Mouse (Mus musculus): Measurements from ENCODE around the gene Lpp. TPM values are rescaled to one million over a fixed set of nuclear protein-coding genes. Genes with fewer than 3 reads are reported as not detected.

Gene Lpp
- polyA plus RNA-seq, 1 experiment from 2014 or later = 9.6 TPM

GRCm38 (mm10) chr16:24978226-24978625 is 584.9 kb downstream of the Lpp start:
- Histone ChIP-seq H3K4me1 (ENCODE audit: control insufficient read depth, insufficient read depth, low read length) (no peaks in the 10 kb centered on the region), H3K27me3 (ENCODE audit: control insufficient read depth, insufficient read depth, low read length) (no peaks in the 10 kb centered on the region), H3K4me2 (ENCODE audit: low read length) (no peak overlapping the region), H3K4me3 (replicated peaks; ENCODE audit: low read depth, low read length) (no peak overlapping the region), H3K9me3 (ENCODE audit: control insufficient read depth, low read length) (no peaks in the 10 kb centered on the region), H3K36me3 (ENCODE audit: control insufficient read depth, insufficient read depth, low read length) (no peaks in the 10 kb centered on the region), H3K9ac (replicated peaks; ENCODE audit: low read length) (no peak overlapping the region), H3K27ac (replicated peaks; ENCODE audit: low read depth, low read length) (no peak overlapping the region)
- no peak for DNase-seq
- ATAC-seq (ENCODE audit: low FRiP score, low TSS enrichment) = no peak
- 48% methylated on average over 1 of the region's 1 CpGs for WGBS

DNA sequence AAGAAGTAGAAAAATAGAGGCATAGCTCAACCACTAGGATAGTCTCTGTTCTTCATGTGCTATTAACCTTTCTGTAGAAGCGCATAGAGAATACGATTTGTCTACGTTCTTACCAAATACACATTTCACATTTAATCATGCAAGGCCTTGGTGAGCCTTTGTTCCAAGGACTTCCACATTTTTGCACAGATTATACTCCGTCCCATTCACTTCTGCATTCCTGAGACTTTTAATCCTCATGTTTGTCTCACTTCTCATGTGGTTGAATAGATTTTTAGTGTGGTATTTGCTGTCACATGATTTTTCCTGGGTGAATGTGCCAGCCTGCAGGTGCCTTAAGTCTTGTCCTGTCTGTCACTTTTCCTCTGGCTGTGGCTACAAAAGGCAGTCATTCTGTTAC is 586.1 kb downstream of the Lpp start:
- no peak overlapping the region for H3K4me2 ChIP-seq (ENCODE audit: low read length)
- no peaks in the 10 kb centered on the region for H3K36me3 ChIP-seq (ENCODE audit: control insufficient read depth, insufficient read depth, low read length)
- H3K27ac ChIP-seq (replicated peaks; ENCODE audit: low read depth, low read length) = no peak overlapping the region
- ATAC-seq (ENCODE audit: low FRiP score, low TSS enrichment) (no peak), DNase-seq (no peak)
- no peak overlapping the region for H3K4me3 ChIP-seq (replicated peaks; ENCODE audit: low read depth, low read length)
- H3K27me3 ChIP-seq (ENCODE audit: control insufficient read depth, insufficient read depth, low read length) = no peaks in the 10 kb centered on the region
- no peaks in the 10 kb centered on the region for H3K4me1 ChIP-seq (ENCODE audit: control insufficient read depth, insufficient read depth, low read length)
- WGBS = 62% methylated on average over 4 of the region's 4 CpGs
- no peak overlapping the region for H3K9ac ChIP-seq (replicated peaks; ENCODE audit: low read length)
- H3K9me3 ChIP-seq (ENCODE audit: control insufficient read depth, low read length) = no peaks in the 10 kb centered on the region

DNA sequence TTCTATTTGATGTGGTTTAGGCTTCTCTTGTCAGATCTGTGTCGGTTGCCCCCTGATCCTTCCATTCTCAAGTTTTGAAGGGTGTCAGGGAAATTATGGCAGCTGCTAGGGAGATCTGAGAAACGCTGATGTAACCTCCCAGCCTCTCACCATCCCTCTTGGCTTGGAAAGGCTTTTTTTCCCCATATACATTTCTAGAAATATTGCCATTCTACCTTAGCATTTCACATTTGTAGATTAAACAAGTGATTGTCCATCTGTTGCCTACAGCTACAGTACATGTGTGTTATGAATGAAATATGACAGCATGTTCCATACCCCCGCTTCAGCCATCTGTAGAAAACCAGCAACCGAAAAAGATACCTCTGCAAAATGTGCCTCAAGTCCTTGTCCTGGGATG is 589.5 kb downstream of the Lpp start:
- Histone ChIP-seq H3K9ac (replicated peaks; ENCODE audit: low read length) (no peak overlapping the region), H3K4me1 (ENCODE audit: control insufficient read depth, insufficient read depth, low read length) (no peaks in the 10 kb centered on the region), H3K4me2 (ENCODE audit: low read length) (no peak overlapping the region), H3K4me3 (replicated peaks; ENCODE audit: low read depth, low read length) (no peak overlapping the region), H3K36me3 (ENCODE audit: control insufficient read depth, insufficient read depth, low read length) (no peaks in the 10 kb centered on the region), H3K27ac (replicated peaks; ENCODE audit: low read depth, low read length) (no peak overlapping the region), H3K27me3 (ENCODE audit: control insufficient read depth, insufficient read depth, low read length) (no peaks in the 10 kb centered on the region), H3K9me3 (ENCODE audit: control insufficient read depth, low read length) (no peaks in the 10 kb centered on the region)
- WGBS = 65% methylated on average over 4 of the region's 4 CpGs
- no peak for ATAC-seq (ENCODE audit: low FRiP score, low TSS enrichment)
- DNase-seq = no peak

GRCm38 (mm10) chr16:24990331-24990730 is 597.0 kb downstream of the Lpp start:
- H3K4me1 ChIP-seq (ENCODE audit: control insufficient read depth, insufficient read depth, low read length) = no peaks in the 10 kb centered on the region
- H3K9me3 ChIP-seq (ENCODE audit: control insufficient read depth, low read length) = no peaks in the 10 kb centered on the region
- H3K9ac ChIP-seq (replicated peaks; ENCODE audit: low read length) = no peak overlapping the region
- no peak for DNase-seq
- H3K36me3 ChIP-seq (ENCODE audit: control insufficient read depth, insufficient read depth, low read length) = no peaks in the 10 kb centered on the region
- 93% methylated on average over 11 of the region's 11 CpGs for WGBS
- no peak overlapping the region for H3K4me2 ChIP-seq (ENCODE audit: low read length)
- no peak for ATAC-seq (ENCODE audit: low FRiP score, low TSS enrichment)
- no peak overlapping the region for H3K4me3 ChIP-seq (replicated peaks; ENCODE audit: low read depth, low read length)
- no peaks in the 10 kb centered on the region for H3K27me3 ChIP-seq (ENCODE audit: control insufficient read depth, insufficient read depth, low read length)
- no peak overlapping the region for H3K27ac ChIP-seq (replicated peaks; ENCODE audit: low read depth, low read length)

DNA sequence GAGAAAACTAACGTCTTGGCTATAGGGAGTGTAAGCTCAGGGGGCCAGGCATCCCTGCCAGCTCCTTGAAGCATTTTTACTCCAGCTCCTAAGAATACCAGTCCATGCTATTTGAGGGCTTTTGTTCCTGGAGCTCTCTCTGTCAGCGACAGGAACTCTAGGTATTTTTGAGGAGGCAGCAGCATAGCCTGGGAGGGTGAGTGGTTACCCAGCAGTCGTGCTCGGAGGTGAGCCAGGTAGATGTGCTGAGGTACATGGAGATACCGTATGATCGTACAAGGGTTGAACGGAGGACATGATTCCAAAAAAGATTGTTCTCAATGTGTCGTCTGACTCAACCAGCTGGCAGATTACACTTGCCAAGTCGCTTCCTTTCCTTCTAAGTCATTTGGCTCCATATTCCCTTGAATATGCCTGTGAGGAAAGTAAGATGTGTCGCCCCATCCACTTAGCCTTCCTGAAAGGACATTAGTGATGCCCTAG is 597.8 kb downstream of the Lpp start:
- no peak overlapping the region for H3K4me2 ChIP-seq (ENCODE audit: low read length)
- ATAC-seq (ENCODE audit: low FRiP score, low TSS enrichment) = no peak
- no peak overlapping the region for H3K4me3 ChIP-seq (replicated peaks; ENCODE audit: low read depth, low read length)
- H3K27me3 ChIP-seq (ENCODE audit: control insufficient read depth, insufficient read depth, low read length) = no peaks in the 10 kb centered on the region
- no peak overlapping the region for H3K27ac ChIP-seq (replicated peaks; ENCODE audit: low read depth, low read length)
- no peaks in the 10 kb centered on the region for H3K9me3 ChIP-seq (ENCODE audit: control insufficient read depth, low read length)
- no peaks in the 10 kb centered on the region for H3K4me1 ChIP-seq (ENCODE audit: control insufficient read depth, insufficient read depth, low read length)
- whole genome bisulfite sequencing = 81% methylated on average over 10 of the region's 10 CpGs
- DNase-seq = no peak
- no peak overlapping the region for H3K9ac ChIP-seq (replicated peaks; ENCODE audit: low read length)
- H3K36me3 ChIP-seq (ENCODE audit: control insufficient read depth, insufficient read depth, low read length) = no peaks in the 10 kb centered on the region

DNA sequence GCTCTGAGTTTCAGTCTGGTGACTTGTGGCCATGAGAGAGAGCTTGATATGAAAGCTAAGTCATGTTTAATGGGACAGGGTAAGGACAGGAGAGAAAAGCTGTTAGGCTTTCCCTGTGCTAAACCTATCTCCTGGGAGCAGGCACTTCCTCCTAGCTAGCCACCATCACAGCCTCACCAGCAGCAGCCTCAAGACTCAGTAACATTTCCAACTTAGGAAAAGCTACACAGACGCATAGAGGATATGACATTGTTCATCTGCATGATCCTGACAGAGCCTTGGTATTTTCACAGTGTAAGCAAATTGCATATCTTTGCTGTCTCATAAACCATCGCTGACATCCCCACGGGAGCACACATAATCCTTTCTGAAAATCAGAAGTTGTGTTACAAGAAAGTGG is 598.7 kb downstream of the Lpp start:
- Histone ChIP-seq H3K4me1 (ENCODE audit: control insufficient read depth, insufficient read depth, low read length) (no peaks in the 10 kb centered on the region), H3K4me3 (replicated peaks; ENCODE audit: low read depth, low read length) (no peak overlapping the region), H3K9me3 (ENCODE audit: control insufficient read depth, low read length) (no peaks in the 10 kb centered on the region), H3K36me3 (ENCODE audit: control insufficient read depth, insufficient read depth, low read length) (no peaks in the 10 kb centered on the region), H3K27me3 (ENCODE audit: control insufficient read depth, insufficient read depth, low read length) (no peaks in the 10 kb centered on the region), H3K4me2 (ENCODE audit: low read length) (no peak overlapping the region), H3K27ac (replicated peaks; ENCODE audit: low read depth, low read length) (no peak overlapping the region), H3K9ac (replicated peaks; ENCODE audit: low read length) (no peak overlapping the region)
- WGBS = 89% methylated on average over 3 of the region's 3 CpGs
- no peak for ATAC-seq (ENCODE audit: low FRiP score, low TSS enrichment)
- no peak for DNase-seq

DNA sequence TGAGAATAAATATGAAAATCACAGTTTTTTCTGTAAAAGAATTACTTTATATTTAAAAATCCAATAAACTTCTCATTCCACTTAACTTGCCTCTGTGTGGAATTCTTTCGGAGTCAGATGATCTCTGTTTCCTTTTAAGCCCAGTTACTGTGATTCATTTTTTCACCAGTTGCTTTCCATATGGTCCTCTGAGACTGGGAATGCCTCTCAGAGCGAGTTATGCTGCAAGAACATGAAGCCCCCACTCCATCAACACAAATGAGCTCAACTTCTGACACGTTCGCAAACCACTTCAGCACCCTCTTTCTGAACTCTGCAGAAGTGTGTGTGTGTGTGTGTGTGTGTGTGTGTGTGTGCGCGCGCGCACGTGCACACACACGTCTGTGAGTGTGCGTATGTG is 599.2 kb downstream of the Lpp start:
- no peaks in the 10 kb centered on the region for H3K4me1 ChIP-seq (ENCODE audit: control insufficient read depth, insufficient read depth, low read length)
- H3K36me3 ChIP-seq (ENCODE audit: control insufficient read depth, insufficient read depth, low read length) = no peaks in the 10 kb centered on the region
- ATAC-seq (ENCODE audit: low FRiP score, low TSS enrichment) (no peak), DNase-seq (no peak)
- no peaks in the 10 kb centered on the region for H3K9me3 ChIP-seq (ENCODE audit: control insufficient read depth, low read length)
- no peak overlapping the region for H3K27ac ChIP-seq (replicated peaks; ENCODE audit: low read depth, low read length)
- H3K4me3 ChIP-seq (replicated peaks; ENCODE audit: low read depth, low read length) = no peak overlapping the region
- WGBS = 96% methylated on average over 11 of the region's 11 CpGs
- H3K9ac ChIP-seq (replicated peaks; ENCODE audit: low read length) = no peak overlapping the region
- no peak overlapping the region for H3K4me2 ChIP-seq (ENCODE audit: low read length)
- H3K27me3 ChIP-seq (ENCODE audit: control insufficient read depth, insufficient read depth, low read length) = no peaks in the 10 kb centered on the region

DNA sequence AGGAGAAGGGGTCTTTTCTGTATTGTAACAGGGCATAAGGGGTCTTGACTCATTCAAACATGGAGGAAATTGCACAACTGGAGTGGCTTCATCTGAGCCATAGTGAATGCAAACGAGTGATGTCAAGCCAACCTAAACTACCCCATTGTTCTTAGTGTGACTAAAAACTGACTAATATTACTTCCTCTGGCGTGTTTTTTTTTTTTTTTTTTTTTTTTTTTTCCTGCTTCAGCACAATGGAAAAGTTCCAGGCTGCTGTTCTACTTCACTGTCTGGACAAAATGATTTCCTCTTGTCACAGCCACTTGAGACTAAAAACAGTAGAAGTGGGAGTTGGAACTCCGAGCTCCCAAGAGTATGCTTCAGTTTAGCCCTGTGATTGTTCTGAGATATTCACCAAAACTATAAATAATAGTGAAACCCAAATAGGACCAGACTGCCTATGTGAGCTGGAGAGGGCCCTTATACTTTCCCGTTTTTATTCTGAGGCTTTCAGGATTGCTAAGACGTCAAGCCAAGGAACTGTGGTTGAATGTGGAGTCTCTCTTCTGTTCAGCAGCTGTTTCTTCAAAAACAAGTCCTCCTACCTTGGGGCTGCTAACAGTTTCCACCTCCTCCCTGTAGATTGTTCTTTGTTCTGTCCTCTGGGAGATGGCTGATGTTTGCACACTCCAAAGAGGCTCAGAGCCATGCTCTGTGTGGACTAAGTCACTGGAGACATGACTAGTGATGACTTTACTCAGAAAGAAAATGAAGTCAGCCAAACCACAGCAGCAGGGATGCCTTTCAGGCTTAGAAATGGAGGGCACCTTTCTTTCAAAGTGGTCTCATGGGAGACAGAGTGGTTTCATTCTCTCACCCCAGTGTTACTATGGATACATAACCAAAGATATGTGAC is 617.9 kb downstream of the Lpp start:
- ATAC-seq (ENCODE audit: low FRiP score, low TSS enrichment) (no peak), DNase-seq (no peak)
- H3K27me3 ChIP-seq (ENCODE audit: control insufficient read depth, insufficient read depth, low read length) = no peaks in the 10 kb centered on the region
- H3K9ac ChIP-seq (replicated peaks; ENCODE audit: low read length) = no peak overlapping the region
- WGBS = 82% methylated on average over 5 of the region's 5 CpGs
- no peaks in the 10 kb centered on the region for H3K36me3 ChIP-seq (ENCODE audit: control insufficient read depth, insufficient read depth, low read length)
- H3K4me1 ChIP-seq (ENCODE audit: control insufficient read depth, insufficient read depth, low read length) = no peaks in the 10 kb centered on the region
- no peak overlapping the region for H3K4me3 ChIP-seq (replicated peaks; ENCODE audit: low read depth, low read length)
- H3K4me2 ChIP-seq (ENCODE audit: low read length) = no peak overlapping the region
- H3K9me3 ChIP-seq (ENCODE audit: control insufficient read depth, low read length) = no peaks in the 10 kb centered on the region
- H3K27ac ChIP-seq (replicated peaks; ENCODE audit: low read depth, low read length) = no peak overlapping the region

DNA sequence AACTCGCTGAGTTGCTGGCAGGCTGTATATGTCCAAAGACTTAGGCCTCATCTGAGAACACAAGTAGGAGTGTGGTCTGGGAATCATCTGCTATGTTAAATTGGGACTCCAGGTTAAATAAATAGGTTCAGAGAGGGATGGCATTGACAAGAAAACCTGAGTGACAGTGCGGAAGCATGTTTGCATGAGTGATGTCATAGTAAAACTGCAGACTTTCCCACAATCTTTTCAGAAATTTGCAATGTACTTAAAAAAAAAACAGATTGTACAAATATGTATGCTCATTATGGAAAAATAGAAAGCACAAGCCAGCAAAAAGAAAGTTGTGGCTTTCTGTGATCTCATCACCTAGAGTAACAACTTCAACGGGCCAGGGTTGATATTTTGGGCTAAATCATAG is 619.6 kb downstream of the Lpp start:
- 94% methylated on average over 3 of the region's 3 CpGs for WGBS
- ATAC-seq (ENCODE audit: low FRiP score, low TSS enrichment) = no peak

More for the DNA sequence above, 619.6 kb downstream of the Lpp start:
- Histone ChIP-seq H3K4me2 (ENCODE audit: low read length) (no peak overlapping the region), H3K27me3 (ENCODE audit: control insufficient read depth, insufficient read depth, low read length) (no peaks in the 10 kb centered on the region), H3K4me3 (replicated peaks; ENCODE audit: low read depth, low read length) (no peak overlapping the region), H3K36me3 (ENCODE audit: control insufficient read depth, insufficient read depth, low read length) (no peaks in the 10 kb centered on the region), H3K4me1 (ENCODE audit: control insufficient read depth, insufficient read depth, low read length) (no peaks in the 10 kb centered on the region), H3K9me3 (ENCODE audit: control insufficient read depth, low read length) (no peaks in the 10 kb centered on the region), H3K9ac (replicated peaks; ENCODE audit: low read length) (no peak overlapping the region), H3K27ac (replicated peaks; ENCODE audit: low read depth, low read length) (no peak overlapping the region)
- no peak for DNase-seq
